Mouse (Mus musculus) adrenal gland, postnatal 10 days (tissue): Measurements from ENCODE around the gene Zbtb14. TPM values are rescaled to one million over a fixed set of nuclear protein-coding genes. Genes with fewer than 3 reads are reported as not detected.
A peak's percentile ranks its signal among the peaks of the same experiment; 100 is the strongest.

Source experiments
- DNase-seq: peaks from one replicate; pipeline ENCODE4 v3.0.0; 2021; ENCODE audit warnings: mixed read lengths
- total RNA-seq, 2 experiments: library from RNA; stranded (reverse); gene quantifications; 2 replicates each; pipeline ENCODE4 v1.2.3; 2021

Gene Zbtb14
- total RNA-seq, 2 experiments from 2014 or later = 14.0 to 19.1 TPM

DNA sequence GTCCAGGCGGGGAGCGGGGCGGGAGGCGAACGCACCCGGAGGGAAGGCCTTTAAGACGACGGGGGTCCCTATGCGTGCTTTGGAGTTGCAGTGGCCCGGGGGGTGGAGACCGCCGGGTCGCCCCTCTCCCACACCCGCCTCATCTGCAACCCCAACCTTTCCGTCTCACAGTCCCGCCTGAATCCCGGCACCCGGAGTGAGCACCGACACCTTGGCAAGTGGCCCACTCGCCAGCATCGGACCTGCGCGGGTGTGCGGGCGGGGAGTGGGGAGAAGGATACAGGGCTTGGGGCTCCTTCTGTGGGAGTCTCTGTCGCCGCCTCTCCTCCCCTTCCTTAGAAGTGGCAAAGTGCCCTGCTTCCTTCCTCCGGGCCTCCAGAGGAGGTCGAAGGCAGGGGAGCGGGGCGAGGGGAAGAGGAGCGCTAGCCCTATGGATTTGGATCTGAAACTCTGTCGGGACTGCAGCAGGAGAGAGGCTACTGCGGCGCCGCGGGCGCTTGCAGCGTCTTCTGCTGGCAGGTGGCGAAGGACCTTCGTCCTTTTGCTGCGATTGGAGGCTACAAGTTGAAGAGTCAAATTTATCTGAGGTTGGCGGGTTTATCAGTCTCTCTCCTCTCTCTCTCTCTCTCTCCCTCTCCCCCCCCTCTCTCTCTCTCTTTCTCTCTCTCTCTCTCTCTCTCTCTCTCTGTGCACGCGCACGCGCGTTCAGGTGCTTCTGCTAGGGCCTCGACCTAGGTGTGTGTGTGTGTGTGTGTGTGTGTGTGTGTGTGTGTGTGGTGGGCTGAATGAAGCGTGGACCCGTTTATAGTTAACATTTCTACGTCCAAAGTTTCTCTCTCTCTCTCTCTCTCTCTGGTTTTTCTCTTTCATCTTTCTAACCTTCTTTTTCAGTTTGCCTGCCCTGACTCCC lies 57.0 kb downstream of the Zbtb14 start:
- peak; percentile 29 for DNase-seq

Other genes starting within 250 kb of the Zbtb14 start
- not detected for gene Akain1, start 56.3 kb downstream of the Zbtb14 start, total RNA-seq